Mouse (Mus musculus): Measurements from ENCODE around the gene Slc38a9.
A peak's percentile ranks its signal among the peaks of the same experiment; 100 is the strongest.

Slc38a9 gene

GRCm38 (mm10) chr13:112744061-112744849, 83.7 kb downstream of the Slc38a9 start:
- DNase-seq (ENCODE audit: low read depth, low spot score) = no peak

DNA sequence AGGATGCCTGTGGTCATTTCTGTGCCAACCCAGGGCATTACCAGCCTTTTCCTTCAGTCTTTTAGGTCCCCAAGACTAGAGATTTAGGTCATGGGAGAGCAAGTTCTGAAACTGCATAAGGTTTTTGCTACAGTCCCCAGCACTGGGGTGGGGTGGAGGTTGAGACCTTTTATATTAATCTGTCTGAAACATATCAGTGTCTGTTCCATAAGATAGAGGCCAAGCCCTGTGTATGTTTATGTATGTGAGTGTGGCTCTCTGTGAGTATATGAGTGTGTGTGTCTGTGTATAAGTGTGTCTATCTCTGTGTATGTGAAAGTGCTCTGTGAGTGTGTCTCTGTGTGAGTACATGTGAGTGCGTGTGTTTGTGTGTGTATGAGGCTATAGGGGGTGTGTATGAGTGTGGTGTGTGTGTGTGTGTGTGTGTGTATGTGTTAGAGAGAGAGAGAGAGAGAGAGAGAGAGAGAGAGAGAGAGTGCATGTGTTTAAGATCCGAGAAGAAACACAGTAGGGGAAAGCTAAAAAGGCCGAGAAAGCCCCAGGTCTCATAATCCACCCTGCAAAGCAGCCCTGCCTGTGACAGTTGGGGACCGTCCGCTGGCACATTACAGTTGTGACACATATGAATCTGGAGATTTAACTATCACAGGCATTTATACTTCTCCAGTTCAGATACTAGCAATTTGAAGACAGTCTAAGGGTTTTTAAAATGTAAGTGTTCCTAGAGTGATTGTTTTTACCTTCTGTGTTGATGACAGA, 85.6 kb downstream of the Slc38a9 start:
- DNase-seq (ENCODE audit: low read depth, low spot score) = no peak

DNA sequence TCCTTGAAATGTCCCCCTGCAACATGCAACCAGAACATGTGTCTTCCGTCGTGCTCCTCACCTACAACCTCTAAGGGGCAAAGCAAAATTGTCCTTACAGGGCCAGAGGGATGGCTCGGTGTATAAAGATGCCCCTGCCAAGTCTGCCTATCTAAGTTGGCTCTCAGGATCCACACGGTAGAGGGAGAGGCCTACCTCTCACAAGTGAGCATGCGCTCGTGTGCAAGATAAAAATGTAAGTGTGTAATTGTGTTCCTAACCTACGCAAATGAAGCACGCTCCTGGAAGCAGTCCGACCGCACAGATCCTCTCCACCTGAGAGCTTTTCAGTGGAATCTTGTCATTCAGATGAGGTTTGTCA, 86.1 kb downstream of the Slc38a9 start:
- DNase-seq (ENCODE audit: low read depth, low spot score) = no peak

- no peak for DNase-seq (ENCODE audit: low read depth, low spot score)
Observed at GRCm38 (mm10) chr13:112747808-112748430, 87.4 kb downstream of the Slc38a9 start.

GRCm38 (mm10) chr13:112748808-112749510, 88.4 kb downstream of the Slc38a9 start:
- DNase-seq (ENCODE audit: low read depth, low spot score) = no peak

DNA sequence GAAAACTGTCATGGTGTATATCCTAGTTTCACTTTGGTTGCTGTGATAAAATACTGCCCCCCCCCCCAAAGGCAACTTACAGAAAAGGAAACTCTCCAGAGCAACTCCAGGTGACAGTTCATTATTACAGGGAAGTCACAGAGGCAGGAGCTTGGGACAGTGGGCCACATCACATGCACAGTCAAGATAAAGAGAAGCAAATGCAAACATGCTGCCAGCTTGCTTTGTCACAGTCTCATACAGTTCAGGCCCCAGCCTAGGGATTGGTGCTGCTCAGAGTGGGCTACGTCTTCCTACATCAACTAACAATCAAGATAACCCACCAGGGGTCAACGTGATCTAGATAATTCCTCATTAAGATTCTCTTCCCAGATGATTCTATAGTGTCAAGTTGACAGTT, 89.3 kb downstream of the Slc38a9 start:
- DNase-seq (ENCODE audit: low read depth, low spot score) = no peak

DNA sequence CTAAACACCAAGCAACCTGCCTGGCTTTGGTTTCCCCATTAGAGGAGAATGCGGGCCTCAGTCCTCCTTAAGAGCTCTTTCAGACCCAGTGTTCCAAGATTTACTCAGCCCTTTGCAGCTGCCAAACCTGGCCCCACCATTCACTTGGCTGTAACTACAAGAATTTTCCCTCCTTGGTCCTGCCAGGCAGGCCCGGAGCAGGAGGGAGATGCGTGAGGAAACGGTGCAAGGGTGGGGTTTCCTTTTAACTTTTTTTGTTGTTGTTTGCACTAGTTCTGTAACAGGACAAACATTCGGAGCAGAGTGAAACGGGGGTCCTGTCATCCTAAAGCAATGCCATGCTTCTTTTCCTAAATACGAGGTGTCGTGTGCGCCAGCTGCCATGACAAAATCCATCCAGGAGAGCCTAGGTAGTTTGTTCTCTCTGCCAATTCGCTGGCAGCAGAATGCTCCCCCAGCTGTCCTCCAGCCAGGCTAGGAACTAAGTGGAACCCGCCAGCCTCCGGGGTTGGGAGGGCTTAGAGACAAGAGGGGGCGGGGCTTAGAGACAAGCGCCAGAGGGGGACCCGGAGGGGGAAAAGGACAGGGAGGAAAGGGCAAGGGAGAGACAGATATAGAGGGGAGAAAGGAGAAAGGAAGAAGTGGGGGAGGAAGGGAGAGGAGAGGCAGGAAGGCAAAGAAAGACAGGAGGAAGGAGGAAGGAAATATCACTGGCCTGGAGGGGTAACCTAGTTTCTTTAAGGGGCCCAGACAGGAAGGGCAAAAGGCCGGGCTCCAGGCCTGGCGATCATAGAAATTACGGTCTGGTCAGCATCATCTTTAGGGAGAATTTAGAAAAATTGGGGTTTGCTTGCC, 91.1 kb downstream of the Slc38a9 start:
- DNase-seq (ENCODE audit: low read depth, low spot score) = peak; percentile 68

GRCm38 (mm10) chr13:112752309-112752975, 91.9 kb downstream of the Slc38a9 start:
- DNase-seq (ENCODE audit: low read depth, low spot score) = peak; percentile 26

- DNase-seq (ENCODE audit: low read depth, low spot score) = peak; percentile 5
Observed at GRCm38 (mm10) chr13:112753522-112753921, 93.0 kb downstream of the Slc38a9 start.

DNA sequence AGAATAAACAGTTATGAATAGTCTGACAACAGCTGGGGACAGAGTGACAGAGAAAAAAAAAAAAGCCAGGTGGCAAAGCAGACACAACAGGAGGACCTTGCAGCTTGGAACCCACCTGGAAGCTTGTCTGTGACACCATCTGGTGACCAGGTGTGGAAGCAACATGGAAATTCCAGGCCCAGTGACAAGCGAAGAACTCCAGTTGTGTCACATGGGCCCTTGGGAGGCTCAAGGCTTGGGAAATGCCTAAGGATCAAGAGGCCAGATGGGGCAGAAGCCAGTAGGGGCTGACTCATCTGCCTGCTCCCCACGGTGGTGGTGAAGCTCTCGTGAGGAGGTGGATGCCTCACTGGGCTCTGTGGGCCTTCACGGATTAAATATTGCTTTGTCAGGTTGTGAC, 94.3 kb downstream of the Slc38a9 start:
- DNase-seq (ENCODE audit: low read depth, low spot score) = no peak

GRCm38 (mm10) chr13:112755507-112756010, 95.0 kb downstream of the Slc38a9 start:
- no peak for DNase-seq (ENCODE audit: low read depth, low spot score)

- DNase-seq (ENCODE audit: low read depth, low spot score) = no peak
Observed at GRCm38 (mm10) chr13:112757395-112757794, 96.8 kb downstream of the Slc38a9 start.

DNA sequence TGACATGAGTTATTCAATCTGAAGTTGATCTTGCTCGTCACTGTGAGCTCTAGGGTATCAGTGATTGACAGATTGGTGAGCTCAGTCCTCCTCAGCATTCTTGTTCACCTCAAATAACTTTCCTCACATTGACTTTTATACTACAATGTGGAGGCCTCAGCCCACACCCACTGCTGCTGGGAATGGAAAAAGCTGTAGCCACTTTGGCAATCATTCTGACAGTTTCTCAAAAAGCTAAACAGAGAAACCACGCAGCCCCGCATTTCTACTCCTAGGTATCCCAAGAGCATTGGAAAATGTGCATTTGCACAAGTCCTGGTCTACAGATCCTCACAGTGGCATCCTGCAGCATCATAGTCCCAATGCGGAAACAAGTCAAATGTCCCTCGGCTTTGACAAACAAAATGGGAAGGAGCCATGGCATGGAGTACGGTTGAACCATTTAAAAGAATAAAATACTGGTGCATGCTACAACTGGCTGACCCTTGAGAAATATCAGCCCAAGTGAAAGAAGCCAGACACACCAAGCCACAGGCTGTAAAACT, 98.1 kb downstream of the Slc38a9 start:
- no peak for DNase-seq (ENCODE audit: low read depth, low spot score)

GRCm38 (mm10) chr13:112759364-112759763, 98.8 kb downstream of the Slc38a9 start:
- DNase-seq (ENCODE audit: low read depth, low spot score) = no peak

- DNase-seq (ENCODE audit: low read depth, low spot score) = no peak
Observed at GRCm38 (mm10) chr13:112759777-112760537, 99.4 kb downstream of the Slc38a9 start.

GRCm38 (mm10) chr13:112760538-112760881, 100.0 kb downstream of the Slc38a9 start:
- peak; percentile 49 for DNase-seq (ENCODE audit: low read depth, low spot score)

DNA sequence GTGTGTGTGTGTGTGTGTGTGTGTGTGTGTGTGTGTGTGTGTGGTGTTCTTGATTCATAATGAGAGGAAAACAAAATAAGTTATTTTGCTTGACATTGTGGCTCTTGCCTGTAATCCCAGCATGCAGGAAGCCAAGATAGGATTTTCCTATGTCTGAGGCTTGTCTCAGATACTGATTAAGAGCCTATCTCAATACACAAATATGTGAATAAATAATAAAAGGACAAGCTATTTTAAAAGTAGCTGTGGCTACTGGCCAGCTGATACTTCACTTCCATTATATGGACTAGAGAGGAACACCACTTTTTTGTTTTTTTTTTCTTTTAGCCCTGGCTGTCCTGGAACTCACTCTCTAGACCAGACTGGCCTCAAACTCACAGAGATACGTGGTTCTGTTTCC, 101.2 kb downstream of the Slc38a9 start:
- DNase-seq (ENCODE audit: low read depth, low spot score) = no peak

DNA sequence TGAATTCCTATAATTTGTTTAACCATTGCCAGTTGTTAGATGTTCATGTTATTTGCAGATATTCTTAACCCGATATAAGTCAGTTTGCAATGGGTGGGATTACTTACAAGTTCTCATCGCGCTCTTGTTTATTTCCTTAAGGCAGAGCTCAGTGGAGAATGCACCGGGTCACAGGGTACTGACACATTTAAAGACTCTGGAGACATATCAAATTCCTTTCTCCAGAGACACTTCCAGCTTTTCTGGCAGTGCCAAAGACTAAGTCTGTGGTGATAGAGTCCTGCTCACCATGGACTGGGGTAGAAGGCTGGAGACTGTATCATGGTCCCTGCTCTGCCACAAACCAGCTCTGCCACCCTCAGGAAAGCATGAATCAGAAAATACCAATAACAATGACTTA, 102.0 kb downstream of the Slc38a9 start:
- no peak for DNase-seq (ENCODE audit: low read depth, low spot score)

- no peak for DNase-seq (ENCODE audit: low read depth, low spot score)
Observed at GRCm38 (mm10) chr13:112763531-112764091, 103.1 kb downstream of the Slc38a9 start.
